Mouse (Mus musculus) heart, postnatal 14 days (tissue): ENCODE data around the gene Top3a. TPM values are rescaled to one million over a fixed set of nuclear protein-coding genes. Genes with fewer than 3 reads are reported as not detected.

Experiments
- DNase-seq, 2 experiments: peaks; one replicate each; pipeline ENCODE4 v3.0.0; 2021 to 2022
- intact Hi-C: fragments of 180-260 bp; cut with DNase I; formaldehyde crosslinking; loops from one replicate; pipeline ENCODE4 v1.15.1; 2025
- total RNA-seq, 2 experiments: library from RNA; stranded (reverse); gene quantifications; 2 replicates each; pipeline ENCODE4 v1.2.3; 2021

Gene Top3a
- total RNA-seq, 2 experiments from 2014 or later, result 4.5 to 4.8 TPM

DNA sequence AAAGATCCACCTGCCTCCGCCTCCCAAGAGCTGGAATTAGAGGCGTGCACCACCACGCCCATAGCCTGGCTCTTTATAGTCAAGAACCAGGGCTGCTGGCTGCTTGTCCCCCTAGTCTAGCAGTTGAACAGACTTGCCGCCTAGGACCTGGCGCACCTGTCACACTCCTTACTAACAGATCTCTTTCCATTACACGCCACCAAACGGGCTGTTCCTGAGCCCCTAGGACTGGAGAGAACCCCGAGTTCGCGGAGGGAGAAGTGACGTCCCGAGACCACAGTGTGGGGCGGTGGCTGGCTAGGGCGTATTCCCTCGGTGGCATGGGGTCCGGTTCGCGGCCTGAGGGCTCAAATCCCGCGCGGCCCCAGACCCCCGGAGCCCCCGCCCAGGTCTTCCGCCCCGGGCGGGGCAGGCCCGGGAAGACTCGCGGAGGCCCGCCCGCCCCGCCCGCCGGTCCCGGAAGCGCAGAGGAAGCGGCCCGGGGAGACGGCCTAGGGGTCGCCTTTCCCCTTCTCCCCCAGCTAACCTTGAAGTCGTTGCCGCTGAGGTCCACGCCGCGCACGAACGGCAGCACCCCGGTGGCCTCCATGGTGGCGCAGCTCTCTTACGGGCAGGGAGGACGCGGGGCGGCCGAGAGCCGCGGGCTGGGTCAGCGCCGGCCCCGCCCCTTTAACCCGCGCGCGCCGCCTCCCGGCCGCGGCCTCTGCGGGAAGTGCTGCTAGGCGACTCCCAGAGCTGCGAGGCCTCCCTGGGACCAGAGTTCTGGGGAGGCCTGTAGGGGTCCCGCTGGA is 50.4 kb downstream of the Top3a start, which contains the start of gene Flii:
TSS of gene Flii (minus strand) at position 663 of the 791 bp plus-strand sequence.
- intact Hi-C loops, result no loop called here
- peak; percentile 91 to 92 for DNase-seq

DNA sequence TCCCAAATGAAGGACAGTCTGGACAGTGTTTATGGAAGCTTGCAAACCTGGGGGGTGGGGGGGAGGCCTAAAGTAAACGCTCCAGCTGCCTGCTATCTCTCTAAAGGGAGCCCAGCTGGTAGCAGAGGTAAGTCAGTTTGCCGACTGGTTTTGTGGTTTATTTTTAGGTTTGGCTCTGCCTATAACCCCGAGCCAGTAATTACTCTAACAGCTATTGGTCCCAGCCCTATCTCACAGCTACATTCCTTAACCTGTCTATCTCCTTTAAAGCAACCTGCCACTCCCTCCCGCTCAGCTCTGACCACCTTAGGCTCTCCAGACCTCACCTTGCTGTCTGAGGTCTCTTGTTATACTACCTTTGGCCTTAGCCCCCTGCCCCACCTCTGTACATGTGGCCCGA is 57.9 kb downstream of the Top3a start:
- intact Hi-C loops, result no loop called here
- DNase-seq, result no peak

DNA sequence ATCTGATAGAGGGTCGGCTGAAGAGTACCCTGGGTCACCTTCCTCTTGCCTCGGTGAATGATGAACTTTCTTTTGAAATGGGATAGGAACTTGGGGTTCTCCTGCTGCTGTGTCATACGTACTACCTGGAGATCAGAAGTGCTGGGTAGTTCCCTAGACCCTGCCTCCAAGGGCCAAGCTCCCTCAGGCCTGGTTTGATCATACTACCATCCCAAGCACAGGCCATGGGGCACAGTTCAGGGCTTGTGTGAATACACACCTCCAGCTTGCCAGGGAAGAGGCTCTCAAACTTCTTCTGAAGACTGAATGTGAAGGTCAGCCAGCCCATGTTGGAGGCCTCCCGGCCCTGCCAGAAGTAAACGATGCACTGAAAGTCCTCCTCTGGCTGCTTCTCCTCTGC is 61.3 kb downstream of the Top3a start:
- intact Hi-C loops, result no loop called here

DNA sequence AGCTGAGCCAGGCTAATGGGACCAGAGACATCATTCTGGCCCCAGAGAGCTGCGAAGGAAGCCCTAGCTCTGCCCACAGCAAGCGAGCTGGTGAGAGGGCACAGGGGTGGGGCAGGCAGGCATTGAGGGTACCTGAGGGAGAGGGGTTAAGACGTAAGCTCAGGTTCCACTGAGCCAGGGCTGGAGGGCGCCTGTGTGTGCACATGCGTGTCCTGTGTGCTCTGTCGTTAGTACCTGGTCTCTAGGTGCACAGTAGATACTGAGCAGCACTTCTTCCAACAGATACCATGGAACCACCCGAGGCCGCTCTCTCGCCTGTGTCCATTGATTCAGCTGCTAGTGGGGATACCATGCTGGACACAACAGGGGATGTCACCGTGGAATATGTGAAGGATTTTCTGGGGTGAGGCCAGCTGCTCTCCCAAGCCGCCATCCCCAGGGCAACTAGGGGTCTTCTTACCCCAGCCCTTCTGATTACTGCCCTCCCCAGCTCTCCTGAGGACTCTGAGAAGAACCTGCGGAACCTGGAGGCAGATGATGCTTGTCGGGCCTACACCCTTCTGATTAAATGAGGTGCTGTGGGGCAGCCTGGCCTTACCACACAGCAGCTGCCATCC is 64.4 kb downstream of the Top3a start:
- no peak for DNase-seq
- intact Hi-C loops, result no loop called here

More for the DNA sequence above, 61.3 kb downstream of the Top3a start:
- DNase-seq, result no peak

DNA sequence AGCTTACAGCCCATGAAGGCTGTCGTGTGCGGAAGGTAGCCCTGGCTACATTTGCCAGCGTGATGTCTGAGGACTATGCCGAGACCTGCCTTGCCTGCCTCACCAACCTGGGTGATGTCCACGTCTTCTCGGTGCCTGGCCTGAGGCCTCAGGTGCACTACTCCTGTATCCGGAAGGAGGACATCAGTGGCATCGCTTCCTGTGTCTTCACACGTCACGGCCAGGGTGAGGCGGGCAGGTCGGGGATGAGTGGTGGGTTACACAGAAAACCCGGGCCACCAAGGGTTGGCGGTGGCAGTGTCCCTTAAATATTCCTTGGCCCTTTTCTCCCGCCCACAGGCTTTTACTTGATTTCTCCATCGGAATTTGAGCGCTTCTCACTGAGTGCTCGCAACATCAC is 65.1 kb downstream of the Top3a start:
- intact Hi-C loops, result no loop called here
- no peak for DNase-seq

DNA sequence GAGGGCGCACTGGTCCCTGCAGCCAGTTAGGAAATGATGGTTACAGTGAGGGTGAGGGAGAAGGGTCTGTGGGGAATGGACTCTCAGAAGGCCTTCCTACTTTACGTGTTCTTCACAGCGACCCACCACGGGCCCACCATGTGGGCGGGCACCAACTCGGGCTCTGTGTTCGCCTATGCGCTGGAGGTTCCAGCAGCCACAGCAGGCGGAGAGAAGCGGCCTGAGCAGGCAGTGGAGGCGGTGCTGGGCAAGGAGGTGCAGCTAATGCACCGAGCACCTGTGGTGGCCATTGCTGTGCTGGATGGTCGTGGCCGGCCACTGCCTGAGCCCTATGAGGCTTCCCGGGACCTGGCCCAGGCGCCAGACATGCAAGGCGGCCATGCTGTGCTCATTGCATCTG is 65.9 kb downstream of the Top3a start:
- intact Hi-C loops, result no loop called here
- DNase-seq, result no peak

DNA sequence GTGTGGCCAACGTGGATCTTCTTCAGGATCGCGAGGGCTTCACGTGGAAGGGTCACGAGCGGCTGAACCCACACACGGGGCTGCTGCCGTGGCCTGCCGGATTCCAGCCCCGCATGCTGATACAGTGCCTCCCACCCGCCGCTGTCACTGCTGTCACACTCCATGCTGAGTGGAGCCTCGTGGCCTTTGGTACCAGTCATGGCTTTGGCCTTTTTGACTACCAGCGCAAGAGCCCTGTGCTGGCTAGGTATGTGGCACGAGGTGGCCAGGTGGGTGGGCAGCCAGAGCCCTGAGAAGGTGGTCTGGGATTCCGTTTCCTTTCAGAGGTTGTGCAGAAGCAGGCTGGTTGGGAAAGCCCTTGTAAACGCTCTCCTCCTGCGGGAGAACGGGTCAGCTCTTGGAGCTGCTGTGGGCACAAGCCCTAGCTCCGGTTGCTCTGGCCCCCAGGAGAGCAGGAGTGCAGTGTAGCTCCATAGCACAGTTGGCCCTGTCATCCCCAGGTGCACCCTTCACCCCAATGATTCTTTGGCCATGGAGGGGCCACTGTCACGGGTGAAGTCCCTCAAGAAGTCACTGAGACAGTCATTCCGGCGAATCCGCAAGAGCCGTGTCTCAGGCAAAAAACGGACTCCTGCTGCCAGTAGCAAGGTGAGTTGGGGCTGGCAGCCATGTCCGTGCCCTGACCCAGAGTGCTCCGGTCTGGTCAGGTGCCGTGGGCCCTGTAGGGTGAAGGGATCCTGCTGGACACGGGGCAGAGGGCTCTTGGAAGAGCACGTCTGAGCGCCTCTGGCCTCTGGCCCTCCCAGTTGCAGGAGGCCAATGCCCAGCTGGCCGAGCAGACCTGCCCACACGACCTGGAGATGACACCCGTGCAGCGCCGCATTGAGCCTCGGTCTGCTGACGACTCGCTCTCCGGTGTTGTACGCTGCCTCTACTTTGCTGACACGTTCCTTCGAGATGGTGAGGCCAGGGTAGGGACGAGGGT is 67.4 kb downstream of the Top3a start:
- intact Hi-C loops, result loop anchor here (2.0 kb wide), 1 partner anchor 15 kb away; no protein-coding TSS in a partner anchor
- no peak for DNase-seq

DNA sequence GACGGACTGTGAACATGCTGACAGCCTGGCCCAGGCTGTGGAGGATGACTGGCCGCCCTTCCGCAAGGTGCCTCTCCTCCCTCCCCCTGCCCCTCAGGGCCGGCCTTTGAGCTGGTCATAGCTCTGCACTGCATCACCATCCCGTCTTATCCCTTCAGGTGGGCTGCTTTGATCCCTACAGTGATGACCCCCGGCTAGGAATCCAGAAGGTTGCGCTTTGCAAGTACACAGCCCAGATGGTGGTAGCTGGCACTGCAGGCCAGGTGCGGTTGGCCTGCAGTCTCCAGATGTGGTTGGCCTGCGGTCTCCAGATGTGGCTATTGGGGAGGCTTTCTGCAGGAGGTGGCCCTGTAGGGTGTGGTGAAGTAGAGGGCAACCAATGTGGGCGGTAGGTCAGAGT is 68.5 kb downstream of the Top3a start:
- DNase-seq, result peak in 1 of 2 experiments; percentile 4
- intact Hi-C loops, result loop anchor here (2.0 kb wide), 1 partner anchor 16 kb away; no protein-coding TSS in a partner anchor

DNA sequence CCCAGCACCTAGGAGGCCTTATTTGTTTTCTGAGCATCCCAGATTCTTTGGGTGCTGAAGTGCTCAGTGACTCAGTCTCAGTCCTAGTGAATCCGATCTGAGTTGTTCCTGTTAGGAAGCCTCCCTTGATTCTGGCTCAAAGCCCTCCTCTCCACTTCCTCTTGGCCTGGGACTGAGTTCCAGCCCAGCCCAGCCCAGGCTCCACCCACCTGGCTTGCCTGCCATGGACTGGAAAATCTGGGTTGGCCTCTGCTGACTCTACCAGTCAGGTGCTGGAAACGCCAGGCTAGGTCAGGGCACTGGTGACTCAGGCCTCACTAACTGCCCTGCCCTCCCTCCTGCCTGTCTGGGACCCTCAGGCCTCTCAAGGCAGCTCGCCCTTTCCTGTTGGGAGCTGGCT is 69.5 kb downstream of the Top3a start:
- peak; percentile 85 to 91 for DNase-seq
- intact Hi-C loops, result loop anchor here (2.0 kb wide), 1 partner anchor 17 kb away; no protein-coding TSS in a partner anchor

DNA sequence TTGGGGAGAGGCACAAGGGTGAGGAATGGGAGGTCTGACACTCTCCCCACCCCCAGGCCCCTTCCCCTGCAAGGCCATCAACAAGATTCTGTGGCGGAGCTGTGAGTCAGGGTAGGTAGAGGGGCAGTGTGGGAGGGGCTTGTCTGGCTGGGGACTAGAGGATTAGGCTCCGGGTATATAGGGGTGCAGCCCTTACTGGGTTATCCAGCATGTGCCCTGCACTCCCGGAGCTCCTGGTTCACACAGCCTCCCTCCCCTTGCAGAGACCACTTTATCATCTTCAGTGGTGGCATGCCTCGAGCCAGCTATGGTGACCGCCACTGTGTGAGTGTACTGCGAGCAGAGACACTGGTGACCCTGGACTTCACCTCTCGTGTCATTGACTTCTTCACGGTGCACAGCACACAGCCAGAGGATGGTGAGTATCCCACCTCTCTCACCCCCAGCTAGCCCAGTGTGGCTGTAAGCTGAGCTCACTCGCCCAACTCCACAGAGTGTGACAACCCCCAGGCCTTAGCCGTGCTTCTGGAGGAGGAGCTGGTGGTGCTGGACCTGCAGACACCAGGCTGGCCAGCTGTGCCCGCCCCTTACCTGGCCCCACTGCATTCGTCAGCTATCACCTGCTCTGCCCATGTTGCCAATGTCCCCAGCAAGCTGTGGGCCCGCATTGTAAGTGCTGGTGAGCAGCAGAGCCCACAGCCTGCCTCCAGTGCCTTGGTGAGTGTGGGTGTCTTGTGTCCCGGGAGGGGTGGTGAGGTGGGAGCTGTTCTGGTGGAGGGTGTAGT is 70.3 kb downstream of the Top3a start:
- intact Hi-C loops, result no loop called here
- peak in 1 of 2 experiments; percentile 7 for DNase-seq

DNA sequence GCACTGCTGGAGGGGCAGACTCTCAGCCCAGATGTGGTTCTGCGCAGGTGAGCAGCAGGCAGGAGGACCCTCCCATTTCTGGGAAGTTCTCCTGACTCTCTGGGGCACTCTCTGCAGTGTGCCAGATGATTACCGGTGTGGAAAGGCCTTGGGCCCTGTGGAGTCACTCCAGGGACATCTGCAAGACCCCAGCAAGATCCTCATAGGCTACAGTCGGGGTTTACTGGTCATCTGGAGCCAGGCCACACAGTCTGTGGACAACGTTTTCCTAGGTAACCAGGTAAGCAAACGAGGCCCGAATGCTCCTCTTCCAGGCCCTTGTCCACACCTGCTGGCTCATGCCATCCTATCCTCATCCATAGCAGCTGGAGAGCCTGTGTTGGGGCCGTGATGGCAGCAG is 71.1 kb downstream of the Top3a start:
- DNase-seq, result no peak
- intact Hi-C loops, result no loop called here

DNA sequence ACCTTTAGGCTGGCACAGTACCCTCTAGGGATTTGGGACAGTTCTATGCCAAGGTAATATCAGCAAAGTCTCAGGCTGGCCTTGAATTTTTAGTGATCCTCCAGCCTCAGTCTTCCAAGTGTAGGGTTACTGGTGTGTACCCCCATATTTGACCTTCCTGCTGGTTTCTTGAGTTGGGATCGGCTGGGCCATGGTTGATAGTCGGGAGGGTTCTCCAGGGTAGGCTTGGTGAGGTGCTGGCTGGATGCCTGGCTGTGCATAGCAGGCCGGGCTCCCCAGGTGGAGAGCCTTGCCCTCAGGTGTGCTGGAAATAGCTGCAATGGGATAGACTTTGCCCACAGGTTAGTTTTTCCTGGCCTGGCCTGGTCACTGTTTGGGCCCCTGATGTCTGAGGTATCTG is 71.9 kb downstream of the Top3a start:
- no peak for DNase-seq
- intact Hi-C loops, result no loop called here

DNA sequence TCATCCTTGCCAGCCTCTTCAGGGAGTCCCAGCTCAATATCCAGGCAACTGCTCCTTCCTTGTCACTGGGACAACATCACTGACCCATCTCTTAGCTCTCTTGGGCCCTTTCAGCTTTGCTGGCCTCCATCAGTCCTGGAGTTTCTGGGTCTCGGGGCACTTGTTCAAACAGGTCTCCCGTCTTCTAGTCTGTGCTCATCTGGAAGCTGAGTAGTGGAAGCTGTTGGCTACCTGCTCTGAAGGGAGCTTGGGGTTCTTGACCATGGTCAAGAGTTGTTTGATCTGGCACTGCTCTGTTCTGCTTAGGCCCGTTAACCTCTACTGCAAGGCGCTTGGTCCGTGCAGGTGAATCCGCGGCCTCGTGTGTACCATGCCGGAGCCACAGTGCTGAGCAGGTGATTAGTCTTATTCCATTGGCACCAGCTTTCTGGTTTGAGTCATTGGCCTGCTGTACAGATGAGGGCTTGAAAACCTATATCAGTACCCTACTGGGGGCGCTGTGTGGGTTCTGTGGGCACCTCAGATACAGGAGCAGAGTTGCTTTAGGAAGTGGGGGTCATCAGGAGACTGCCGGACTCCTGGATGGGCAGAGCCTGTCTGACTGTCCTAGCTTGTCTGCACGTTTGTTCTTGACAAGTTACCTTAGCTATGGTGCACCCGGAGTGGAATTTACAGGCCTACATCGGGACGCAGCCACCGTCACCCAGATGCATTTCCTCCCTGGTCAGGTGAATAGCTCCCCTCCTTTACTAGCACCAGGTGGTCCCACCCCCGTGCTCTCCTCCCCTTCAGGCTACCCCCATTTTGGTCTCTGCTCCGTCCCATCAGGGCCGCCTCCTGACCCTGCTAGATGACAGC is 72.9 kb downstream of the Top3a start:
- DNase-seq, result no peak
- intact Hi-C loops, result no loop called here

DNA sequence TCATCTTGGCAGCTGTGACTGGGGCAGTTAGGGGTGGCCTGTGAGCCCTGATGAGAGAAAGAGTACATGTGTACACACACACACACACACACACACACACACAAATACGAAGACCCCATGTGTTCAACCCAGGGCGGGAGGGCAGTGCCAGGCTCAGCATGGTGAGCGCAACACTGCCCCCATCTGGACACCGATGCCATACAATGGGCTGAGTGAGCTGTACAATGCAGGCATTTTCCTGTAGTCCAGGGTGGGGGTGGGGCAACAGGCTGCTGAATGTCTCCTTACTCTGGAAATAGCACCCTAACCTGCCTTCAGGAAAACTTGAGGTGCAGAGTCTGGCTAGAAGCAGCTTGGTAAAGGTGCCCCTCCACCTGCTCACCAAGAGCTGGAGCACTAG is 74.0 kb downstream of the Top3a start:
- intact Hi-C loops, result no loop called here

DNA sequence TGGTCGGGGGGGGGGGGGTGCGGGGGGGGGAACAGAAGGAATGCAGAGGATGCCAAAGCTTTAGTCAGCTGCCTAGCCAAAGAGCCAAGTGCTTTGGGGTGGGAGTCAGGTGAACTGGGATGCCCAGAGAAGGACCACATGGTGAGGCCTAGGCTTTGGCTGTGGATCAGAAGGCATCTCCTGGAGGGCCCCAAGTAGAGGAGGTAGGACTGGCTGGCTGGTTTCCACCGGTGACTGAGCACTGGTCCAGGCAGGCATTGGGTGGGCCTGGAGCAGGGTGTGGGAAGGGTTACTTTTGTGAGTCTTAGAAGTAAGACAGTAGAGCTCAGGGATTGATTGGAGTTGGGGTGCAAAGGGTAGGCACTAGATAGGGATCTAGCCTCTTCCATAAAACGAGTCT is 75.6 kb downstream of the Top3a start:
- intact Hi-C loops, result no loop called here
- no peak for DNase-seq

More for the DNA sequence above, 74.0 kb downstream of the Top3a start:
- DNase-seq, result peak; percentile 67 to 69

DNA sequence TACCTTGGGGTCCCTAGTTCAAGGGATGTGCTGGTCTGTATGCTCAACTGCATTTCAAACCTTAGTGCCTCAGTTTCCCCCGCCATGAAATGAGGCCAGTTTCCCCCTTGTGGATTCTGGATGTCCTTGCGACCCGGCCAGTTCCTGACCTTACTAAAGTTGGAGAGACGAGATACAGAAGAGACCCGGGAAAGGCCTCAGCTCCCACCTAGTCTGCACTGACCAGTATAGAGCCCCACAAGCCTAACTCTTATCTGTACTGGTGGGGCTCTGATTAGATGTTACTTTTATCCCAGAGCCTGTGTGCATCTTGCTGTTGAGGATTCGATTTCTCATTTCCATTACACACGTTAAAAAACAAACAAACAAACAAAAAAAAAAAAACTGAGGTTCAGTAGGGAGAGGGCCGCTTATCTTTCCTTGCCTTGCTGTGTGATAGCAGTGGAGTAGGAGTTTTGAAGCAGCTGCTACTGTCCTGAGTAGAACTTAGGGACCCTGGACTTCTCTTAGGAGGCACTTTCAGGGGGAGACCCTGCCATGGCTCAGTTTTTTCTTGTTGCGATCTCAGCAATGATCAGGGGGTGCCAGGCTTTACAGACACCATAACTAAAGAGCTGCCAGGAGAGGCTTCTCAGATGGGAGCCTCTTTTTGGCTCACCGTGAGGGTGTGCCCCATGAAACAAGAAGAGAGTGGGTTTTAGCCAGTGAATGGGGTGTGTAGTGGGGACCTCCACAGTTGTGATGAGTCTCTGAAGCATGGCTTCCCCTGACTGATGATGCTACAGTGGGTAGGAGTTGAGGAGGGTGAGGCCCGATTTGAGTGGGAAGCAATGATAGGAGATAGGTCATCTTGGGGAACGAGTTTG is 76.6 kb downstream of the Top3a start:
- no peak for DNase-seq
- intact Hi-C loops, result no loop called here

DNA sequence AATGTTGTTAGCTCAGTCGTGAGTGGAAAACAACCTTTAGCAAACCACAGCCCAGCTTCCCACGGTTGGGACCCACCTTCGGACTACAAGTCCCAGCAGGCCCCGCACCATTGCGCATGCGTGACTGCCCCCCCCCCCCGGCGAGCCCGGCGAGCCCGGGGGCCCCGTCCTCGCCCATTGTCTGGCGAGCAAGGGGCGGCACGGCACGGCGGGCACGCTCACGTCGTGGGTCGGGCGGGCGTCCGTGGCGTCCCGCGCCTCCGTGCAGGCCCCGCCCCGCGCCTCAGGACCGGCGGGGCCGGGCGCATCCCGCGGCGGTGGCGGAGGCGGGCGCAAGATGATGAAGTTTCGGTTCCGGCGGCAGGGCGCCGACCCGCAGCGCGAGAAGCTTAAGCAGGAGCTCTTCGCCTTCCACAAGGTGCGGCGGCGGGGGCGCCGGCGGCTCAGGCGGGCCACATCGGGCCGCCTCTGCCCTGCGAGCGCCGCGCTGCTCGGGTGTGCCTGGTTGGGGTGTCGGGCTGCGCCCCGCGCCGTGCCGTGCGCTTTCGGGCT is 77.6 kb downstream of the Top3a start, which contains the start of gene Llgl1:
TSS of gene Llgl1 (plus strand) at position 200 of the 552 bp plus-strand sequence.
- DNase-seq, result peak; percentile 87 to 91
- intact Hi-C loops, result loop anchor here (2.0 to 10.0 kb wide), 5 partner anchors 29 to 395 kb away; partner anchors contain the start of genes Mief2, Smcr8, Tmem11 and Top3a
